Mouse (Mus musculus): ENCODE measurements around the gene Gm4177. TPM values are rescaled to one million over a fixed set of nuclear protein-coding genes. Genes with fewer than 3 reads are reported as not detected.
"Not testable (repeated sequence)": the region's sequence is repeated elsewhere in the genome, so short reads cannot be mapped to it uniquely, and the experiment has no call there.

Gm4177 gene
- polyA plus RNA-seq (2012): not detected in 2 replicates

DNA sequence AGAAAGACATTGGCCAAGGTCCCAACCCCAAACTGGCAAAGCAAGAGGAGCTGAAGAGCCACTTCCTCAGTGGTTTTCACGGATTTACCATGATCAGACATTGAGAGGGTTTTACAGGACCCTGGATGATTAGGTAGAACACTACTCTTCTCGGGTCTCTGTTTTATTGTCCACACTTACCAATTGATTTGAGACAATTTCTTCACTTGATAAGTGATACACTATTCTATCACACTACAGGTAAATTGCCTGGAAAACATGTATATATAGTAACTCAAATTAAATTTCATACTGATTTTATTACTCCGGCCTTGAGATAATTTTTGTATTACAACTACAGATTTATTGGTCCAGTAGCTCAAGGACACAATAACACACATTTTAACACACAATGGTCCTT lies at the start of gene Gm4177:
Gene Gm4177, minus strand, starts transcription at position 101 of the 400 bp plus-strand sequence.
- H3K4me1 ChIP-seq (ENCODE audit: control insufficient read depth); H3K36me3 ChIP-seq (ENCODE audit: control insufficient read depth); H3K27me3 ChIP-seq (ENCODE audit: control insufficient read depth); H3K9me3 ChIP-seq (ENCODE audit: control insufficient read depth, low read length); H3K4me3 ChIP-seq (replicated peaks): not testable (repeated sequence)

DNA sequence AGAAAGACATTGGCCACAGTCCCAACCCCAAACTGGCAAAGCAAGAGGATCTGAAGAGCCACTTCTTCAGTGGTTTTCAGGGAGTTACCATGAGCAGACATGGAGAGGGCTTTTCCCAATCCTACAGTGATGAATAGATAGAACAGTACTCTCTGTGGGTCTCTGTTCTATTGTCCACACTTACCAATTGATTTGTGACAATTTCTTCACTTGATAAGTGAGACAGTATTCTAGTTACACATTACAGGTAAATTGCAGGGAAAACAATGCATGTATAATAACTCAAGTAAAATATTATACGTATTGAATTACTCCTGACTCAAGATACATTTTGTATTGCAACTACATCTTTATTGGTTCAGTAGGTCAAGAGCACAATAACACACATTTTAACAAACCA lies 47.6 kb upstream of the Gm4177 start, which contains the start of gene Gm5725:
Gene Gm5725, minus strand, starts transcription at position 101 of the 400 bp plus-strand sequence.
- H3K4me3 ChIP-seq (replicated peaks); H3K36me3 ChIP-seq (ENCODE audit: control insufficient read depth); H3K9me3 ChIP-seq (ENCODE audit: control insufficient read depth, low read length); H3K4me1 ChIP-seq (ENCODE audit: control insufficient read depth); H3K27me3 ChIP-seq (ENCODE audit: control insufficient read depth): not testable (repeated sequence)

DNA sequence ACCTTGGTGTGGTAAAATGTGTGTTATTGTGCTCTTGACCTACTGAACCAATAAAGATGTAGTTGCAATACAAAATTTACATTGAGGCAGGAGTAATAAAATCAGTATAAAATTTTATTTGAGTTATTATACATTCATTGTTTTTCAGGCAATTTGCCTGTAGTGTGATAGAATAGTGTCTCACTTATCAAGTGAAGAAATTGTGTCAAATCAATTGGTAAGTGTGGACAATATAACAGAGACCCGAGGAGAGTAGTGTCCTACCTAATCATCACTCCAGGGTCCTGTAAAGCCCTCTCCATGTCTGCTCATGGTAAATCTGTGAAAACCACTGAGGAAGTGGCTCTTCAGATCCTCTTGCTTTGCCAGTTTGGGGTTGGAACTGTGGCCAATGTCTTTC lies 35.5 kb upstream of the Gm4177 start, which contains the start of gene Vmn1r135:
Gene Vmn1r135, plus strand, starts transcription at position 301 of the 400 bp plus-strand sequence.
- H3K4me3 ChIP-seq (replicated peaks); H3K27me3 ChIP-seq (ENCODE audit: control insufficient read depth); H3K36me3 ChIP-seq (ENCODE audit: control insufficient read depth): not testable (repeated sequence)

DNA sequence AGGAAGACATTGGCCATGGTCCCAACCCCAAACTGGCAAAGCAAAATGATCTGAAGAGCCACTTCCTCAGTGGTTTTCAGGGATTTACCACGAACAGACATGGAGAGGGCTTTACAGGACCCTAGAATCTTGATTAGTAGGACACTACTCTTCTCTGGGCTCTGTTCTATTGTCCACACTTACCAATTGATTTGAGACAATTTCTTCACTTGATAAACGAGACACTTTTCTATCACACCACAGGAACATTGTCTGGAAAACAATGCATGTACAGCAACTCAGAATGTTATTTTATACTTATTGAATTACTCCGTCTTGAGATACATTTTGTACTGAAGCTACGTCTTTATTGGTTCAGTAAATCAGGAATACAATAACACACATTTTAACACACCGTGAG lies 35.2 kb downstream of the Gm4177 start, which contains the start of gene Gm4175:
Gene Gm4175, minus strand, starts transcription at position 101 of the 400 bp plus-strand sequence.
- H3K4me1 ChIP-seq (ENCODE audit: control insufficient read depth); H3K36me3 ChIP-seq (ENCODE audit: control insufficient read depth); H3K27me3 ChIP-seq (ENCODE audit: control insufficient read depth); H3K4me3 ChIP-seq (replicated peaks); H3K9me3 ChIP-seq (ENCODE audit: control insufficient read depth, low read length): not testable (repeated sequence)

More for the DNA sequence above, 35.5 kb upstream of the Gm4177 start, which contains the start of gene Vmn1r135:
- H3K9me3 ChIP-seq (ENCODE audit: control insufficient read depth, low read length); H3K4me1 ChIP-seq (ENCODE audit: control insufficient read depth): not testable (repeated sequence)

Other genes starting within 250 kb of the Gm4177 start
- not detected in 2 replicates for gene Vmn1r132, start 182.6 kb downstream of the Gm4177 start, polyA plus RNA-seq (2012)
- not detected in 2 replicates for gene Gm4175, start 35.3 kb downstream of the Gm4177 start, polyA plus RNA-seq (2012)
- 0.09 TPM in 1 of 2 replicates, not detected in the other for gene Vmn1r135, start 35.6 kb upstream of the Gm4177 start, polyA plus RNA-seq (2012)
- not detected in 2 replicates for gene Gm5725, start 47.5 kb upstream of the Gm4177 start, polyA plus RNA-seq (2012)
- not detected in 2 replicates for gene Gm5891, start 124.6 kb upstream of the Gm4177 start, polyA plus RNA-seq (2012)
- not detected in 2 replicates for gene Vmn1r137, start 197.9 kb upstream of the Gm4177 start, polyA plus RNA-seq (2012)
- gene Vmn1r138, start 232.2 kb upstream of the Gm4177 start, polyA plus RNA-seq (2012): not detected in 2 replicates

Data from erythroblast, embryonic 14.5 days (primary cell).